Mouse (Mus musculus): ENCODE measurements around the gene Atp8b3. TPM values are rescaled to one million over a fixed set of nuclear protein-coding genes. Genes with fewer than 3 reads are reported as not detected.
A peak's percentile ranks its signal among the peaks of the same experiment; 100 is the strongest.

Atp8b3 gene
- polyA plus RNA-seq, 1 experiment from 2014 or later: not detected

- H3K4me3 ChIP-seq (replicated peaks): peak within 1 kb of the TSS; percentile 93
- H3K27me3 ChIP-seq: no peaks in the 10 kb centered on the region
- peak within 1 kb of the TSS; percentile 94 for H3K9ac ChIP-seq
- H3K9me3 ChIP-seq (replicated peaks): no peaks in the 10 kb centered on the region
- peaks cover 20% of the 10 kb centered on the region; the same call in 1 of the 2 replicates for H3K36me3 ChIP-seq (replicated peaks)
- peak; percentile 75 for ATAC-seq (ENCODE audit: insufficient read depth)
- H3K4me1 ChIP-seq (replicated peaks): peaks cover 71% of the 10 kb centered on the region
- H3K27ac ChIP-seq (replicated peaks): peak within 1 kb of the TSS; percentile 97
- H3K4me2 ChIP-seq: peak within 1 kb of the TSS; percentile 99
- WGBS (ENCODE audit: insufficient replicate concordance): under 1% methylated on average over 87 of the region's 97 CpGs
Observed at GRCm38 (mm10) chr10:80577195-80578130, 38.5 kb upstream of the Atp8b3 start, which contains the start of gene Klf16. TSS of gene Klf16 (minus strand) at chr10:80577321.

DNA sequence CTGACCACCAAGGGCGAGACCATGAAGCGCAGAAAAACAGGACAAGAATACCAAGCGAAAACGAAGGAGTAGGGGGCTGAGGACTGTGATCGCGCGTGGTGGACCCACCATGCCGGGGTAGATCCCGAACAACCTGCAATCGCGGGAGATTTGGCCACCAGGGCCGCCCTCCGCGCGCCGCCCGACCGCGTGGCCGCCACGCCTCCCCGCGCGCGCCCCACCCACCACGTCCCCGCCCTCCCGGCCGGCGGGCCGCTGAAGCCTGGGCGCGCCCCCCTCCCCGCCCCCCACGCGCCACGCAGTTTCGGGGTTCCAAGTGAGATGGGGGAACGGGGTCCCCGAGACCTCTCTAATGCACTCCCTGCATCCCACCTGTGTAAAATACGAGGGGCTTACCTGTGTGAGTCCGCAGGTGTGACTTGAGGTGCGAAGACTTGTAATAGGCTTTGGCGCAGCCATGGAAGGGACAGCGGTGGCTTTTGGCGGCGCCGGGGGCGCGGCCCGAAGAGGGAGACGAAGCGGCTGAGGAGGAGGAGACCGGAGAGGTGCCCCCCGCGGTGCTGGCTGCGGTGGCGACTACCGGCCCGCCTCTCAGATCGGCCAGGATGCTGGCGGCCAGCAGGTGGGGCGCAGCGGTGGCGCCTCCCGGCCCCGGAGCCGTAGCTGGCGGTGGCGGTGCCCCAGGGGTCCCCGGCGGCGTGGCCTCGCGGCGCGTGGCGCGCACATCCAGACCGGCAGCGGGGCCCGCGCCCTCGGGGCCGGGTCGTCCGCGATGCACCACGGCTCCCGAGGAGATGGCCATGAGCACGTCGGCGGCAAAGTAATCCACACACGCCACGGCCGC lies 37.6 kb upstream of the Atp8b3 start:
- under 1% methylated on average over 96 of the region's 96 CpGs for WGBS (ENCODE audit: insufficient replicate concordance)
- peak overlapping the region; percentile 94 for H3K9ac ChIP-seq
- peak overlapping the region; percentile 99 for H3K4me2 ChIP-seq
- peak overlapping the region; percentile 93 for H3K4me3 ChIP-seq (replicated peaks)
- no peaks in the 10 kb centered on the region for H3K27me3 ChIP-seq
- peaks cover 79% of the 10 kb centered on the region for H3K4me1 ChIP-seq (replicated peaks)
- H3K36me3 ChIP-seq (replicated peaks): peaks cover 16% of the 10 kb centered on the region; the same call in 1 of the 2 replicates
- ATAC-seq (ENCODE audit: insufficient read depth): no peak
- no peaks in the 10 kb centered on the region for H3K9me3 ChIP-seq (replicated peaks)
- peak overlapping the region; percentile 97 for H3K27ac ChIP-seq (replicated peaks)

DNA sequence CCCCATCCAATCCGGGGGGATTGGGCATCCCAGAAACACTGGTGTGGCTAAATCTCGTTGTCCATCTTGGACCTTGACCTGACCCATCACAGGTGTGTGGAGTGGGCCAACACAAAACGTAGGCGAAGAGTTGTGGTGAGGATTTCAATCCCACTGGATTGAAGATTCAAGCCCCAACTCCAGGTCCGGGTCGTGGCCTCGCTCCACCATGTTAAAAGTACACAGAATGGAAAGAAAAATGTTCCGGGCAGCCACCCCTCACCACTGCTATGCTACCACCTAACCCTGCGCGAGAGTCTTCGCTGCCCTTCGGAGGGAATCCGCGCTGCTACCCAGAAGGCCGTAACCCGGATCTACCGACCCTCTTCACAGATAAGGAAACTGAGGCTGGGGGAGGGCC lies 37.0 kb upstream of the Atp8b3 start:
- peaks cover 86% of the 10 kb centered on the region for H3K4me1 ChIP-seq (replicated peaks)
- H3K9me3 ChIP-seq (replicated peaks): no peaks in the 10 kb centered on the region
- H3K4me3 ChIP-seq (replicated peaks): peak overlapping the region; percentile 93
- peak overlapping the region; percentile 99 for H3K4me2 ChIP-seq
- no peak for ATAC-seq (ENCODE audit: insufficient read depth)
- no peaks in the 10 kb centered on the region for H3K27me3 ChIP-seq
- peak overlapping the region; percentile 97 for H3K27ac ChIP-seq (replicated peaks)
- H3K36me3 ChIP-seq (replicated peaks): peaks cover 12% of the 10 kb centered on the region; the same call in 1 of the 2 replicates
- H3K9ac ChIP-seq: peak overlapping the region; percentile 94
- WGBS (ENCODE audit: insufficient replicate concordance): 6% methylated on average over 17 of the region's 17 CpGs

DNA sequence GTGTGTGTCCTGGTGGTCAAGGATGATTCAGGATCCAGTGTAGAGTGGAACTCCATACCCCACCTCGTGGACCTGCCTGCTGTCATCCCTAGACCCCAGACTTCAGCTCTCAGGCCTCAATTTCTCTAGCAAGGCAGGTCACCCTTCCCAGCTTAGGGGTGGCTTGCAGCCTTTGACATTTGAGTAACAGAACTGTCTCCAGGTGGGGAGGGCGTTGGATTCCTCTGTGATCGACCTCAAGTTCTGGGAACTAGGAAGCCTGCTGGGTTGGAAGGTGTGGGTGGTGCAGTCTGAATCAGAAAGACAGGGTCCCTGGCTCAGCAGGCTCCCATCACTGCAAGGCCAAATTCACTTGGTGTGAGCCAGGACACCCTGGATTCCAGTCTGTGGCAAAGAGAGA lies 36.0 kb upstream of the Atp8b3 start:
- H3K9ac ChIP-seq: peak overlapping the region; percentile 94
- peak overlapping the region; percentile 93 for H3K4me3 ChIP-seq (replicated peaks)
- H3K27ac ChIP-seq (replicated peaks): peak overlapping the region; percentile 97
- H3K9me3 ChIP-seq (replicated peaks): no peaks in the 10 kb centered on the region
- H3K4me1 ChIP-seq (replicated peaks): peaks cover 92% of the 10 kb centered on the region
- ATAC-seq (ENCODE audit: insufficient read depth): no peak
- 56% methylated on average over 3 of the region's 3 CpGs for WGBS (ENCODE audit: insufficient replicate concordance)
- H3K4me2 ChIP-seq: peak overlapping the region; percentile 99
- peaks cover 12% of the 10 kb centered on the region; the same call in 1 of the 2 replicates for H3K36me3 ChIP-seq (replicated peaks)
- no peaks in the 10 kb centered on the region for H3K27me3 ChIP-seq

DNA sequence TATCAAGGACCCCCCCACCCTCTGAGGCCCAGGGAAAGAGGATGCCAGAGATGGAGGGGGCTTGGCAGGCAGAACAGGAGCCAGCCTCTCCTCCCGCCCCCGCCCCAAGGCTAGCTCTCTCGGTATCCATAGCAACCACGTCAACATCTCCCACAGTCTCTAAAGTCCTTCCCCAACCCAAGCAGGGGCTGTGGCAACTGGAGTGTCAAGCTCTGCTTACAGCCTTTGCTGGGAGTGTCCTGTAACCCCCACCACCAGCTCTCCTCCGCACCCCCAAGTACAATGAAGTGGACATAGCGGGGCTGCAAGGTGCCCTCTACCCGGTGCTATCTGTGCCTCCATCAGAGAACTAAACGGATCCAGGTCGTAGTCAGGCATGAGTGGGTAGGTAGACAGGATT lies 35.0 kb upstream of the Atp8b3 start:
- Histone ChIP-seq H3K27ac (replicated peaks) (peak overlapping the region; percentile 97), H3K9me3 (replicated peaks) (no peaks in the 10 kb centered on the region), H3K9ac (peak overlapping the region; percentile 94), H3K4me1 (replicated peaks) (peaks cover 92% of the 10 kb centered on the region), H3K36me3 (replicated peaks) (peaks cover 16% of the 10 kb centered on the region), H3K4me2 (peak overlapping the region; percentile 99), H3K27me3 (no peaks in the 10 kb centered on the region), H3K4me3 (replicated peaks) (peak overlapping the region; percentile 93)
- WGBS (ENCODE audit: insufficient replicate concordance): 50% methylated on average over 9 of the region's 9 CpGs
- no peak for ATAC-seq (ENCODE audit: insufficient read depth)

GRCm38 (mm10) chr10:80572477-80572876 lies 33.6 kb upstream of the Atp8b3 start:
- no peaks in the 10 kb centered on the region for H3K9me3 ChIP-seq (replicated peaks)
- peaks cover 93% of the 10 kb centered on the region for H3K4me1 ChIP-seq (replicated peaks)
- H3K4me2 ChIP-seq: peak overlapping the region; percentile 99
- peak; percentile 49 for ATAC-seq (ENCODE audit: insufficient read depth)
- H3K9ac ChIP-seq: peak overlapping the region; percentile 94
- peak overlapping the region; percentile 97 for H3K27ac ChIP-seq (replicated peaks)
- H3K36me3 ChIP-seq (replicated peaks): peaks cover 31% of the 10 kb centered on the region
- no peaks in the 10 kb centered on the region for H3K27me3 ChIP-seq
- peak overlapping the region; percentile 93 for H3K4me3 ChIP-seq (replicated peaks)
- WGBS (ENCODE audit: insufficient replicate concordance): 21% methylated on average over 2 of the region's 2 CpGs

GRCm38 (mm10) chr10:80570871-80571836 lies 32.2 kb upstream of the Atp8b3 start:
- H3K4me2 ChIP-seq: peak overlapping the region; percentile 99
- peak overlapping the region; percentile 93 for H3K4me3 ChIP-seq (replicated peaks)
- H3K27ac ChIP-seq (replicated peaks): peak overlapping the region; percentile 97
- peak; percentile 47 for ATAC-seq (ENCODE audit: insufficient read depth)
- H3K9ac ChIP-seq: peak overlapping the region; percentile 94
- H3K9me3 ChIP-seq (replicated peaks): no peaks in the 10 kb centered on the region
- 10% methylated on average over 30 of the region's 30 CpGs for WGBS (ENCODE audit: insufficient replicate concordance)
- H3K27me3 ChIP-seq: no peaks in the 10 kb centered on the region
- H3K36me3 ChIP-seq (replicated peaks): peaks cover 40% of the 10 kb centered on the region
- H3K4me1 ChIP-seq (replicated peaks): peaks cover 99% of the 10 kb centered on the region

DNA sequence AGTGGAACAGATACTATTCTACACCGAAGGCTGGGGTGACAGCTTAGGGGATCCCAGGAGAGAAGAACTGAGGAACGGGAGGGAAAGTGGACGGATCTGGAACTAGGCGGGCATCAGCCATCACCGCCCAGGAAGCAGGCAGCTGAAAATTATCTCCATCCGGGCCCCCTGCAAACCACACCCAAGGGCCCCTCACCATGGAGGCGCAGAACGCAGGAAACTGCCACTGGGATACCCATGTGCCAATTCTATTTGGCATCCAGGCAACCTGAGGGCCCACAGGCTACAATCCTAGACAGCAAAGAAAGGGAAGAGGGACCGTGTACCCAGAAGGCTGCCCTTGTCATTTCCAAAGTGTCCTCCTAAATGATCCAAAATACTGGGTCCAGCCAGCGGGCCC lies 31.5 kb upstream of the Atp8b3 start:
- Histone ChIP-seq H3K27ac (replicated peaks) (peak overlapping the region; percentile 97), H3K36me3 (replicated peaks) (peaks cover 47% of the 10 kb centered on the region), H3K4me3 (replicated peaks) (peak overlapping the region; percentile 93), H3K27me3 (no peaks in the 10 kb centered on the region), H3K4me1 (replicated peaks) (peaks cover 96% of the 10 kb centered on the region), H3K9ac (peak overlapping the region; percentile 94), H3K9me3 (replicated peaks) (no peaks in the 10 kb centered on the region), H3K4me2 (peak overlapping the region; percentile 99)
- ATAC-seq (ENCODE audit: insufficient read depth): 0 out of 2 replicates have a peak, but pooled peaks have one; percentile 9
- 19% methylated on average over 10 of the region's 10 CpGs for WGBS (ENCODE audit: insufficient replicate concordance)

DNA sequence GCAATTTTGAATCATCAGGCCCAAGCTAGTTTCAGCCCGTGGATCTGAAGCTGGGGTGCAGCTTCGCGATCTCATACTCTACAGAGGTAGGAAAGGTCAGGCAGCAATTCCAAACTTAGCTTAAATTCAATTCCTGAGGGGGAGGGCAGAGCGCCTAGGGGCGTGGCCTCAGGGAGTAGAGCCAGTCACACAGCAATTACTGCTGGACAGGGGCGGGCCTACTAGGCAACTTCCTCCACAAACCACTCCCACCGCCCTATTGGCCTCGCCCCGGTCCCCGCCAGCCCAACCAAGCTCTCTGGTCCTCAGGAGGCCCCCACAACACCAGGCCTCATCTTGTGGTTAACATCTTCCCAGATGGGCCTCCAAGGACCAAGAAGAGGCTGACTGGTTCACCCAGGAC lies 30.7 kb upstream of the Atp8b3 start:
- ATAC-seq (ENCODE audit: insufficient read depth): peak; percentile 70
- Histone ChIP-seq H3K9me3 (replicated peaks) (no peaks in the 10 kb centered on the region), H3K4me2 (peak overlapping the region; percentile 99), H3K36me3 (replicated peaks) (peaks cover 44% of the 10 kb centered on the region), H3K9ac (peak overlapping the region; percentile 94), H3K27me3 (no peaks in the 10 kb centered on the region), H3K4me3 (replicated peaks) (peak overlapping the region; percentile 93), H3K4me1 (replicated peaks) (peaks cover 89% of the 10 kb centered on the region), H3K27ac (replicated peaks) (peak overlapping the region; percentile 97)
- 5% methylated on average over 10 of the region's 10 CpGs for WGBS (ENCODE audit: insufficient replicate concordance)

GRCm38 (mm10) chr10:80568876-80569275 lies 30.0 kb upstream of the Atp8b3 start:
- Histone ChIP-seq H3K4me2 (peak overlapping the region; percentile 99), H3K4me3 (replicated peaks) (peak overlapping the region; percentile 93; the same call in 1 of the 2 replicates)

More at GRCm38 (mm10) chr10:80568876-80569275, 30.0 kb upstream of the Atp8b3 start:
- Histone ChIP-seq H3K27ac (replicated peaks) (peak overlapping the region; percentile 97), H3K4me1 (replicated peaks) (peaks cover 81% of the 10 kb centered on the region), H3K27me3 (no peaks in the 10 kb centered on the region), H3K9me3 (replicated peaks) (no peaks in the 10 kb centered on the region), H3K9ac (peak overlapping the region; percentile 44; the same call in 1 of the 2 replicates), H3K36me3 (replicated peaks) (peaks cover 40% of the 10 kb centered on the region)
- WGBS (ENCODE audit: insufficient replicate concordance): 91% methylated on average over 29 of the region's 29 CpGs
- no peak for ATAC-seq (ENCODE audit: insufficient read depth)

Data from liver, embryonic 15.5 days (tissue).